Mouse (Mus musculus) forebrain, embryonic 13.5 days (tissue): ENCODE data around the gene Bcan. TPM values are rescaled to one million over a fixed set of nuclear protein-coding genes. Genes with fewer than 3 reads are reported as not detected.
A peak's percentile ranks its signal among the peaks of the same experiment; 100 is the strongest.

Experiments used
- ATAC-seq: fragments of 200-750 bp; cut with Nextera tagmentation; 2 replicates; pipeline ENCODE4 v1.8.0; 2017
- H3K27ac ChIP-seq: fragments of 300-500 bp; sonication (generic); 2 replicates; pipeline ENCODE4 v1.5.1; 2015; ENCODE audit warnings: inconsistent platforms, mild to moderate bottlenecking, moderate library complexity
- H3K27me3 ChIP-seq: fragments of 300-500 bp; sonication (generic); 2 replicates; pipeline ENCODE4 v1.6.1; 2015; ENCODE audit warnings: mild to moderate bottlenecking, inconsistent platforms
- H3K36me3 ChIP-seq: fragments of 300-500 bp; sonication (generic); 2 replicates; pipeline ENCODE4 v1.6.1; 2015; ENCODE audit warnings: mild to moderate bottlenecking, inconsistent platforms; ENCODE audit not compliant: poor library complexity, severe bottlenecking
- H3K4me1 ChIP-seq: fragments of 300-500 bp; sonication (generic); 2 replicates; pipeline ENCODE4 v1.6.1; 2015; ENCODE audit warnings: inconsistent platforms
- H3K4me2 ChIP-seq: fragments of 300-500 bp; sonication (generic); 2 replicates; pipeline ENCODE4 v1.6.1; 2015; ENCODE audit warnings: inconsistent platforms, mild to moderate bottlenecking, moderate library complexity
- H3K4me3 ChIP-seq: fragments of 300-500 bp; sonication (generic); 2 replicates; pipeline ENCODE4 v1.5.1; 2015; ENCODE audit warnings: mild to moderate bottlenecking, inconsistent platforms
- H3K9ac ChIP-seq: fragments of 300-500 bp; sonication (generic); 2 replicates; pipeline ENCODE4 v1.6.1; 2015; ENCODE audit warnings: mild to moderate bottlenecking, inconsistent platforms
- H3K9me3 ChIP-seq: fragments of 300-500 bp; sonication (generic); replicated peaks from 2 replicates; pipeline ENCODE4 v1.6.1; 2016; ENCODE audit warnings: inconsistent platforms
- WGBS: fragments of 180-500 bp; shearing (Covaris S2); methylation state at CpG from one replicate; pipeline ENCODE4 v1.1.7; 2015; 5-methylcytosine and 5-hydroxymethylcytosine counted together
- polyA plus RNA-seq: library from polyadenylated mRNA; unstranded; fragments of >200 nt; fragmentation: Nextera tagmentation; extraction: Ambion mirVana; gene quantifications from 2 replicates; pipeline ENCODE4 v1.2.1, GENCODE M21; 2015

Gene Bcan
- polyA plus RNA-seq, 1 experiment from 2014 or later, result 9.5 TPM

DNA sequence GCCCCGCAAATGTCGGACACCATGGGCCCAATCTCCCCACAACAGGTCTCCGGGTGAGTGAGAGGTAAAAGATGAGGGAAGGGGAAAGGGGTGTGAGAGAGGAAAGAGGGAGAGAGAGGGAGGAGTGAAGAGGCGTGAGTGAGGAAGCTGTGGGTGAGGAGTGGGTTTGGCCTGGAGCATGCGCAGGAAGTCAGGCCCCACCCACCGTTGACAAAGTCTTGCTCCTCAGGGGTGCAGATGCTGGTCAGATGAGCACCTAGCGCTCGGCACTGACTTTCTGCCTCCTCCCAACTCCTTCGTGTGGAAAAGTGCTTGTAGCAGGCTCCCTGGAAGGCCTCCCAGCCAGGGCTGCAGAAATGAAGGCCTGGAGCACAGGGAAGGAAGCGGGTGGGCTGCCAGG, 10.1 kb downstream of the Bcan start:
- no peak for ATAC-seq
- H3K4me2 ChIP-seq, result no peak overlapping the region
- H3K9ac ChIP-seq, result no peak overlapping the region
- H3K27me3 ChIP-seq, result peaks cover 57% of the 10 kb centered on the region
- H3K36me3 ChIP-seq, result no peaks in the 10 kb centered on the region
- H3K4me3 ChIP-seq, result no peak overlapping the region
- H3K4me1 ChIP-seq, result peaks cover 36% of the 10 kb centered on the region
- H3K27ac ChIP-seq, result no peak overlapping the region
- WGBS, result 41% methylated on average over 10 of the region's 10 CpGs
- no peaks in the 10 kb centered on the region for H3K9me3 ChIP-seq

DNA sequence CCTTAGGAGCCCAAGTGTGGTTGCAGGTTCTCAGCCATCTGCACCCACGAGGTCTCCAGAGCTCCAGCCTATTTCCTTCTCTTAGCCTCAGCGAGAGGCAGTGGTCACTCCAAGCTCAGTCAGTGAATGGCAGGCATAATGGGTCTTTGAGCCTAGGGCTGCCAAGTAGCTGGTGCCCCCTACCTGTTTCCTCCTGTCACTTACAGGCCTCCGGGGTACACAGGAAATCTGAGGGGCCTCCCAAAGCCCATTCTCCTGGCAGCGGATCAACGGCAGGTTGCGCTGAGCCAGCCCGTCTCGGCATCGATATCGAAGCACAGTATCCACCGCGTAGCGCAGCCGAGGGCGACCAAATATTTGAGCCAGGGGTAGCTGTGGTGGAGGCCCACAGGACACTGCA, 12.0 kb downstream of the Bcan start:
- ATAC-seq, result peak; percentile 9; the same call in 1 of the 2 replicates

DNA sequence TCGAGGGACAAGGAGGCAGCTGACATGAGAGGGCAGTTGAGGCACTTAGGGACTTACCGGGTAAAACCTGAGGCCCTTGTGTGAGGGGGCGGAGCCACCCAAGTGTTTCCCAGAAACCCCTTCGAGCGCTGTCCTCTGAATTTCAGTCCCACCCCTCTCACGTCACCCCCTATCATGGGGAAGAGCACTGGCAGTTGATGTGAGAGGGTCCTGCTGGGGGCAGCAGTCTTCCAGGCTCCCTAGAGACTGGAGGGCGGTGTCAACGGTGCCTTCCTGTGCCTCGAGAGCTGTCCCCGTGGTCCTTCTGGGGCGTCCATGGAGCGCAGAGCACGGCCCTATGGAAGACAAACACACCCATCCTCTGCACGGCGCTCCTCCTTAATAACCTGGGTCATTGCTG, 12.4 kb downstream of the Bcan start:
- Histone ChIP-seq H3K4me2 (peak overlapping the region; percentile 72), H3K27me3 (peaks cover 34% of the 10 kb centered on the region), H3K36me3 (no peaks in the 10 kb centered on the region), H3K4me1 (peaks cover 59% of the 10 kb centered on the region), H3K4me3 (peak overlapping the region; percentile 41), H3K27ac (peak overlapping the region; percentile 71; the same call in 1 of the 2 replicates), H3K9ac (peak overlapping the region; percentile 62), H3K9me3 (no peaks in the 10 kb centered on the region)
- ATAC-seq, result peak; percentile 78
- 0% methylated on average over 15 of the region's 15 CpGs for WGBS

More for the DNA sequence above, 12.0 kb downstream of the Bcan start:
- Histone ChIP-seq H3K36me3 (no peaks in the 10 kb centered on the region), H3K9me3 (no peaks in the 10 kb centered on the region), H3K9ac (peak overlapping the region; percentile 62), H3K4me3 (peak overlapping the region; percentile 41), H3K4me2 (peak overlapping the region; percentile 72), H3K4me1 (peaks cover 55% of the 10 kb centered on the region), H3K27ac (peak overlapping the region; percentile 59; the same call in 1 of the 2 replicates), H3K27me3 (peaks cover 39% of the 10 kb centered on the region)
- WGBS, result 7% methylated on average over 15 of the region's 15 CpGs

DNA sequence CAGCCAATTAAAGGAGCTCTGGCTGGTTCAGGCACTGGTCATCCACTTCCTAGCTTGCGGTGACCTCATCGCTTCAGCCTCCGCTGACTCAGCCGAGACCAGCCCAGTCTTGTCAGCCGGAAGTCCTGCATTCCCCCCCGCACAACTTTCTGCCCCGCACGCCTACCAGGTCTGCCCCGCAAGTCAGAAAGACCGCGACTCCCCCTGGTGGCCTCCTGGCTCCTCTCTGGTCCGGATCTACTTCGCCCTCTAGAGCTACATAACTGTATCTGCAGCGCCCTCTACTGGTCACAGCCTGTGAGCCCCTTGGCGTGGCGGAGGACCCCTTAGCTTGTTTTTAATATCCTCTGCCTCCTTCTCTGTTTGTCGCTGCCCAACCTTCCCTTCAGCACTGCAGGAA, 13.2 kb downstream of the Bcan start:
- peak overlapping the region; percentile 72 for H3K4me2 ChIP-seq
- no peaks in the 10 kb centered on the region for H3K9me3 ChIP-seq
- peaks cover 27% of the 10 kb centered on the region for H3K27me3 ChIP-seq
- peak overlapping the region; percentile 62; the same call in 1 of the 2 replicates for H3K9ac ChIP-seq
- under 1% methylated on average over 17 of the region's 17 CpGs for WGBS
- H3K27ac ChIP-seq, result peak overlapping the region; percentile 71
- peak overlapping the region; percentile 41 for H3K4me3 ChIP-seq
- H3K4me1 ChIP-seq, result peaks cover 67% of the 10 kb centered on the region
- peak; percentile 83 for ATAC-seq
- H3K36me3 ChIP-seq, result no peaks in the 10 kb centered on the region

DNA sequence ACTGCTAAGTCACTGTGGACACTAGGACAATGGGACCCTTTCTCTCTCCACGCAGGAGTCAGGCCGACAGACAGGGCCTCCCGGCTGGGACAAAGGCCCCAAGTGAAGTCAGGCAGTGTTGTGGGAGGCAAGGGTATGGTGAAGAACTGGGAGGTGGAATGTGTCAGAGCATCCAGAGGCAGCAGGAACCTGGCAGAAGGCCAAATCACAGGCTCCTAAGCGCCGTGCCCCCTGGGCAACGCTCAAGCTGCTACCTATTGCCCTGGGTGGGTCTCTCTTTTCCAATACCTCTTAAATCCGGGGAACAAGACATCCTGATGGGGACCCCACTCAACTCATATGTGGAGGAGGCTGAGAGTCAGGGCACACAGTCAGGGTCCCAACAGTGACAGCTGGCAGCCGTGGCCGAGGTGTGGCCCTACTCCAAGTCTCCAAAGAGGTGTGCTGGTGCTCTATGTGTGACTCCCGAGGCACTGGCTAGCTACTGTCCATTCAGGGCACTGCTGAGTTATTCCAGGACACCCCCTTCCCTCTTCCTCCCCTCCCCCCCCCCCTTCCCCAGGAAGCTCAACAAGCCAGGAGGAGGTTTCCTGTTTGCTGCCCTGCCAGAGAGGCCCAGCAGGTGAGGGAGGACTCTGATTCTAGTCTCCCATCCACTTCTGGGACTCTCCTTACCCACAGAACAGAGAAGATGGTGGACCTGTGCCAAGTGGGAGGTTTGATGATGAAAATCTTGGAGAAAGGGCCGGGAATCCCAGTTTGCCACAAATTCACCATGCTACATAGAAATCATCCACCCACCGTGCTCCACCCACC, 14.3 kb downstream of the Bcan start:
- Histone ChIP-seq H3K9me3 (no peaks in the 10 kb centered on the region), H3K27me3 (peaks cover 20% of the 10 kb centered on the region; the same call in 1 of the 2 replicates), H3K36me3 (0 out of 2 replicates have a peak, but pooled peaks cover 8% of the 10 kb centered on the region), H3K4me1 (peaks cover 78% of the 10 kb centered on the region), H3K27ac (peak overlapping the region; percentile 40), H3K4me2 (peak overlapping the region; percentile 2; the same call in 1 of the 2 replicates), H3K9ac (no peak overlapping the region), H3K4me3 (no peak overlapping the region)
- no peak for ATAC-seq
- 27% methylated on average over 12 of the region's 12 CpGs for WGBS

DNA sequence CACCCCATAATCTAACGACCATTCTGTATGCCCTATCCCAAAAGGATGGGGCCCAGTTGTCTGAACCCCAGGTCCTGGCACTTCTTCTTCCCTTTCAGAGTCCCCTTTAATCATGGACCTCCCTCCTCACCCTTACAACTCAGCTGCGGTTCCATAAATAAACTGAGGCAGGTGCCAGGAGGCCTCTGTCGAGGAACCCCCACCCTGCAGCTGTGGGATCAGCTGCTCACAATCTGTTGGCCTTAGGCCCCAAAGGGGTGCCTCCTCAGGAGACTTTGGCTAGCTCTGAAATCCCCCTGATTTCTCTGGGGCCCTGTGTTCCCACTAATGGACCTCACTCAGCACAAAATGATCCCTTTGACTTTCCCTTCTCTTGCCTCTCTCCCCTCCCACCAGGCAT, 15.9 kb downstream of the Bcan start:
- Histone ChIP-seq H3K9me3 (no peaks in the 10 kb centered on the region), H3K36me3 (peaks cover 22% of the 10 kb centered on the region; the same call in 1 of the 2 replicates), H3K27me3 (peaks cover 7% of the 10 kb centered on the region; the same call in 1 of the 2 replicates), H3K4me2 (no peak overlapping the region), H3K4me1 (peaks cover 92% of the 10 kb centered on the region), H3K27ac (no peak overlapping the region), H3K4me3 (no peak overlapping the region), H3K9ac (no peak overlapping the region)
- no peak for ATAC-seq
- WGBS, result 53% methylated on average over 3 of the region's 3 CpGs

DNA sequence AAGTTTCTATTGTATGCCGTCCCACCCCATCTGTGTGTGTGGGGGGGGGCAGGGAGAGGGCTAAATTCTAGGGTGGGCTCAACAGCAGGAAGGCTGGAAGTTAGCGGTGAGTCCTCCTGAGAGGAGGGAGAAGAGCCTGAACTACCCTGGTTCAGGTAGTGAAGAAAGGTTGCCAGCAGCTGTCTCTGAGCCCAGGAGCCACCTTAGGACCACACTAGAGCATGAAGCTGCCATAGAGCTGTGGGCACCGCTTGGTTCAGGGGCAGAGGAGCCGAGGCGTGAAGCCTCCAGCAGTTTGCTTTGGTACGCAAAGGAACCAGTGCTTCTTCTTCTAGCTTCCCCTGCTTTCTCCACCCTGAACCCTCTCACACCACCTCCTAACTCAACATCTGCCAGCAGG, 16.4 kb downstream of the Bcan start:
- 0 out of 2 replicates have a peak overlapping the region, but pooled peaks have one; percentile 52 for H3K9ac ChIP-seq
- 52% methylated on average over 6 of the region's 6 CpGs for WGBS

DNA sequence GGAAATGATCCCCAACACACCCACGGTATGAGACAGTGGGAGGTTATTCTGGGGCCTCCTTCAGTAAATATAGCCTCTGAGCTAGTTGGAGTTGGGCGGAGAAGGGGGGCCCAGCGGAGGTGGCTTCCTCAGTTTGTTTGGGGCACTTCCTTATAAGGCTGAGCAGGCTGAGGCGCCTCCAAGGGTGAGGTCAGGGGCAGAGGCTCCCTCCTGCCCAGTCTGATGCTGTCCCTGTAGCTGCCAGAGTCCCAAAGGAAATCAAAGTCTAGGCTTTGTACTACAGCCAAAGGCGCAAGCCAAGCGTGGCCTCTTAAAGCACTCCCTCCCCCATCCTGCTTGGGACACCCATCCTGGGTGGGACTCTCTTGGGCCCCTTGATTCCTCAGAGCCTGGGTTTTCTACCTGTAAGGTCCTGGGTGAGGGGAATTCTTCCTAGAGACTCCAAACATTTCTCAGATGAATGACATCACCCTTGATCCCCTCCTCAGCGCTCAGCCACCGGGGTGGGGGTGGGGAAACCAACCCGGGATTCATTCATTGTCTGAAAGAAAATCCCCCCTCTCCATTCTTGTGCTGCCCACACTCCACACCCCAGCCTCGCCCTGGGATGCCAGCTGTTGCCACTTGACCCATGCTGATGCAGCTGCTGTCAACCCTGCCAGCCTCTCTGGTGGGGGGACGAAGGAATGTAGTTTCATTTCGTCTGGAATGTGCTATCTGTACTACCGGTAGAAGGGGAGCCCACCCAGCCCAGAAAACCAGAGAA, 17.0 kb downstream of the Bcan start:
- WGBS, result 3% methylated on average over 13 of the region's 13 CpGs
- peak overlapping the region; percentile 49 for H3K4me2 ChIP-seq
- peaks cover 33% of the 10 kb centered on the region; the same call in 1 of the 2 replicates for H3K36me3 ChIP-seq
- peak overlapping the region; percentile 52 for H3K9ac ChIP-seq
- ATAC-seq, result no peak
- no peaks in the 10 kb centered on the region for H3K9me3 ChIP-seq
- no peaks in the 10 kb centered on the region for H3K27me3 ChIP-seq
- peaks cover 85% of the 10 kb centered on the region for H3K4me1 ChIP-seq
- no peak overlapping the region for H3K4me3 ChIP-seq
- peak overlapping the region; percentile 78 for H3K27ac ChIP-seq

More for the DNA sequence above, 16.4 kb downstream of the Bcan start:
- no peak for ATAC-seq
- Histone ChIP-seq H3K36me3 (peaks cover 27% of the 10 kb centered on the region; the same call in 1 of the 2 replicates), H3K4me1 (peaks cover 91% of the 10 kb centered on the region), H3K27ac (peak overlapping the region; percentile 78), H3K4me2 (peak overlapping the region; percentile 49), H3K9me3 (no peaks in the 10 kb centered on the region), H3K4me3 (no peak overlapping the region), H3K27me3 (peaks cover 2% of the 10 kb centered on the region; the same call in 1 of the 2 replicates)

DNA sequence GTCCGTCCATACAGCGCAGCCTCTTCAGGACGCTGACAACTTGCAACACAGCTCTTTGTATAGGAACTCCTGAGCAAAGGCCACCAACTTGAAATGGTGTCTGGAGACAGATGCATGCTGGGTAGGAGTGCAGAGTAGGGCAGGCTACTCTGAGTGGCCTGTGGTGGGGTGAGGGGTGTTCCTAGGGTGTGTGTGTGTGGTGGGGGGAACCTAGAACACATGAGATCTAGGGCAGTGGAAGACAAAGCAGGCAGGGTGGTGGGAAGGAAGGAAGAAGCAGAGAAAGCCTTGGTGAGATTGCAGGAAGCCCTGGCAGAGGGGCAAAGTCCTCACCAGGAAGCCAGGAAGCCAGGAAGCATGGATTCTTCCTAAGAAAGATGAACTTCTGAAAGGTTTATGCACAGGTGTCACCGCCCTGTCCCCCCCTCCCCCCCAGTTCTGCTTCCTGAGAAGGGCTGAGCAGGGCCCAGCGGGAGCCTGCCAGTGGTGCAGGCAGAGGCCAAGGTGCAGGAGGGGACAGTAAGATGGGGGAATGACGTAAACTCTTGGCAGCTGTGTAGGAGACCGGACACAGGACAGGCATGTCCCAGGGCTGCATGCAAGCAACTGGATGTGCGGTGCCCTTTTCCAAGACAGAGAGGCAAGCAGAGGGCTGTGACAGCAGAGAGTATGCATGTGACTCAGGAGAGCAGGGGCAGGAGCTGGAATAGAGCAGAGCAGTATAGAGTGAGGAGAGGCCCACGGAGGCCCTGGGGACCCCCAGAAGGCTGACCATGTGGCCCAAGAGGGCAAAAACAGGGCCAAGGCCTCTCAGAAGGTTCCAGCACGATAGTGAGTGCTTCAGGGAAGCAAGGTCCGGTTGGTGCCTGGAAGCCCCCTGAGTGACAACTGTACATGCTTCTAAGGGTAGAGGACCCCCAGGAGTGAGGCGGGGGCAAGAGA, 17.9 kb downstream of the Bcan start:
- ATAC-seq, result no peak
- Histone ChIP-seq H3K36me3 (peaks cover 42% of the 10 kb centered on the region), H3K27ac (peak overlapping the region; percentile 78), H3K4me3 (no peak overlapping the region), H3K9me3 (no peaks in the 10 kb centered on the region), H3K9ac (peak overlapping the region; percentile 52), H3K4me2 (peak overlapping the region; percentile 49), H3K4me1 (peaks cover 76% of the 10 kb centered on the region), H3K27me3 (no peaks in the 10 kb centered on the region)
- WGBS, result 32% methylated on average over 12 of the region's 12 CpGs

DNA sequence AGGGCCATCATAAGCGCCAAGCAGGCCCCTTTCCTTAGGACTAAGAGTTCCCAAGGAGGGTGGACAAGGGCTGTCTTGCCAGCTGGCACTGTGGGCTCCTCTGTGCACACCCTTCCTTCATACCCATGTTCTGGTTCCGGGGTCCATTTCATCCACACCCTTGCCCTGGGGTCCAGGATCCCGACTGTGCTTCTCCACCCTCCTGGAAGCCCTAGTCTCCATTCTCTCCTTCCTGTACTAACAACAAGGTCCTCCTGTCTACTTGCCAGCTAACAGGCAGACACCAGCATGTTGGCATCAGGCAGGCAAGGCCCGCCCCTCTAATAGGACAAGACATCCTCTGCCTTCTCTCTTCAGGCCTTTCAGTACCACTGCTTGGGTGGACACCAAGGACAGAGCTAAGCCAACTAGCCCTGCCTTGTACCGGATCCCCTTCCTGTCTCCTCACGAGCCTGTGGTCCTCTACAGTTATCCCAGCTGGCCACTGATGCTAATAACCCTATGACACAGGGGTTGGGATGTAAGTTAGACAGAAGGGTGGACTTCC, 18.7 kb downstream of the Bcan start:
- WGBS, result 80% methylated on average over 6 of the region's 6 CpGs
- Histone ChIP-seq H3K36me3 (peaks cover 50% of the 10 kb centered on the region), H3K4me1 (peaks cover 69% of the 10 kb centered on the region), H3K9ac (peak overlapping the region; percentile 30; the same call in 1 of the 2 replicates), H3K4me2 (no peak overlapping the region), H3K4me3 (no peak overlapping the region), H3K9me3 (no peaks in the 10 kb centered on the region), H3K27ac (peak overlapping the region; percentile 78), H3K27me3 (no peaks in the 10 kb centered on the region)
- no peak for ATAC-seq

DNA sequence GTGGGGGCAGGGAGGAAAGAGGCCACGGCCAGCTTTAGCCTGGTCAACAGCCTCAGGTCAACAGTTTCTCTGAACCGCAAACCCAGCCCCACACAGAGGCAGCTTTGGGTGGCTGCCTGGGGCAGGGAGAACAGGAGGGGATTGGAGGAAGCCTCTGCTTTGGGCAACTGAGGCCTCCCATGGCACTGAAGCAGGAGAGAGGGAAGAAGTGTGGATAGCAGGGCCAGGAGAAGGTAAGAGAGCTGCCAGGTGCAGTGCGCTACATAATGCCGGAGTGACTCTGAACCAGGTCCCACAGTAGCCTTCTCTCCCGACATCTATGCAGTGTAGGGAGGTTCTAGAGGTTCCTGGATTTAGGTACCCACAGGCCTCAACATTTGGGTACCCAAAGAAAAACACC, 19.3 kb downstream of the Bcan start:
- Histone ChIP-seq H3K36me3 (peaks cover 55% of the 10 kb centered on the region), H3K4me2 (no peak overlapping the region), H3K9ac (no peak overlapping the region), H3K27ac (peak overlapping the region; percentile 78), H3K9me3 (no peaks in the 10 kb centered on the region), H3K27me3 (no peaks in the 10 kb centered on the region), H3K4me1 (peaks cover 63% of the 10 kb centered on the region), H3K4me3 (no peak overlapping the region)
- 66% methylated on average over 5 of the region's 5 CpGs for WGBS
- no peak for ATAC-seq
